Mouse (Mus musculus) testis, postnatal 14 days (tissue): ENCODE measurements around the gene Lingo2.
A peak's percentile ranks its signal among the peaks of the same experiment; 100 is the strongest.

Experiments
- DNase-seq: peaks from one replicate; pipeline ENCODE4 v3.0.0; 2021; ENCODE audit warnings: low spot score

Gene Lingo2

GRCm38 (mm10) chr4:36951150-36951954 lies at the start of gene Lingo2:
Lingo2 (minus strand) TSS chr4:36951747.
- DNase-seq, result no peak

GRCm38 (mm10) chr4:36973358-36973757 lies 21.8 kb upstream of the Lingo2 start:
- no peak for DNase-seq

GRCm38 (mm10) chr4:36952431-36953429 lies 1.2 kb upstream of the Lingo2 start:
- DNase-seq, result no peak

GRCm38 (mm10) chr4:36951955-36952215 lies 338 bp upstream of the Lingo2 start:
- no peak for DNase-seq

GRCm38 (mm10) chr4:36950790-36951149 lies 777 bp downstream of the Lingo2 start:
- DNase-seq, result no peak

GRCm38 (mm10) chr4:36950021-36950751 lies 1.4 kb downstream of the Lingo2 start:
- peak; percentile 21 for DNase-seq

- DNase-seq, result no peak
Observed at GRCm38 (mm10) chr4:36890810-36891209, 60.7 kb downstream of the Lingo2 start.

GRCm38 (mm10) chr4:36890365-36890764 lies 61.2 kb downstream of the Lingo2 start:
- DNase-seq, result no peak

- no peak for DNase-seq
Observed at GRCm38 (mm10) chr4:36874781-36875180, 76.8 kb downstream of the Lingo2 start.

GRCm38 (mm10) chr4:36824982-36825381 lies 126.6 kb downstream of the Lingo2 start:
- DNase-seq, result no peak

- DNase-seq, result no peak
Observed at GRCm38 (mm10) chr4:36821914-36822313, 129.6 kb downstream of the Lingo2 start.

GRCm38 (mm10) chr4:36775088-36775487 lies 176.5 kb downstream of the Lingo2 start:
- no peak for DNase-seq

GRCm38 (mm10) chr4:36730691-36731090 lies 220.9 kb downstream of the Lingo2 start:
- DNase-seq, result no peak

GRCm38 (mm10) chr4:36716411-36716810 lies 235.1 kb downstream of the Lingo2 start:
- no peak for DNase-seq

- DNase-seq, result no peak
Observed at GRCm38 (mm10) chr4:36698888-36699287, 252.7 kb downstream of the Lingo2 start.

GRCm38 (mm10) chr4:36696810-36697209 lies 254.7 kb downstream of the Lingo2 start:
- no peak for DNase-seq

- DNase-seq, result no peak
Observed at GRCm38 (mm10) chr4:36659920-36660319, 291.6 kb downstream of the Lingo2 start.

- no peak for DNase-seq
Observed at GRCm38 (mm10) chr4:36647753-36648152, 303.8 kb downstream of the Lingo2 start.

- DNase-seq, result no peak
Observed at GRCm38 (mm10) chr4:36635666-36636065, 315.9 kb downstream of the Lingo2 start.

- no peak for DNase-seq
Observed at GRCm38 (mm10) chr4:36576801-36577200, 374.7 kb downstream of the Lingo2 start.

GRCm38 (mm10) chr4:36576256-36576655 lies 375.3 kb downstream of the Lingo2 start:
- DNase-seq, result no peak

- DNase-seq, result no peak
Observed at GRCm38 (mm10) chr4:36566544-36566943, 385.0 kb downstream of the Lingo2 start.
